Mouse (Mus musculus): ENCODE measurements around the gene Bahcc1.

DNA sequence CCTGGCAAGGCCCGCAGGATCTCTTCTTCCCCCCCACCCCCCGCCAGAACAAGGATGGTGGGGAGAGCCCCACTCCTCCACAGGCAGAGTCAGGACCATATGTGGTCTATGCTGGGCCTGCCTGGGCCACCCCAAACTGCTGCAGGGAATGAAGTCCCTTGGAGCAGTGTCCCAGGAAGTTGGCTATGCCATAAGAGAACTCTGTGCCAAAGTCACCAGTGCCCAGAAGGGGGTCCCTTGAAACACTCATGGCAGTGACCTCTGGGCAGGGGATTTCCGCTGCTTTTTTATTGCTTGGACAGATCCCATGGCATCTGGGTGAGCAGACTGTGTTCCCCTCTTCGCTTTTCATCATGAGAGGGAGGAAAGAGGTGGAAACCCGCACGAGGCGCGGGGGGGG lies 22.8 kb downstream of the Bahcc1 start:
- TF ChIP-seq CTCF (conservative IDR thresholded peaks at IDR 0.05; ENCODE audit: low read length) (no peak), POU5F1 (IDR thresholded peaks at IDR 0.05; ENCODE audit: borderline replicate concordance, low read length) (no peak)

Measured in E14TG2a.4 (cell line).